Mouse (Mus musculus) monocyte, adult 59 days (primary cell): ENCODE measurements around the gene Gm19965. TPM values are rescaled to one million over a fixed set of nuclear protein-coding genes. Genes with fewer than 3 reads are reported as not detected.

Experiments
- total RNA-seq, 2 experiments: library from RNA; stranded (reverse); gene quantifications; one replicate each; pipeline ENCODE4 v1.2.4; 2023

Gm19965 gene
- not detected for total RNA-seq

GRCm38 (mm10) chr1:116802683-116803082, at the start of gene Gm19965:
Gm19965 (plus strand) TSS chr1:116802983.

